Mouse (Mus musculus) liver, embryonic 14.5 days (tissue): ENCODE results near the gene Clta. TPM values are rescaled to one million over a fixed set of nuclear protein-coding genes. Genes with fewer than 3 reads are reported as not detected.
"Not testable (repeated sequence)": the region's sequence is repeated elsewhere in the genome, so short reads cannot be mapped to it uniquely, and the experiment has no call there.

Experiments
- ATAC-seq: fragments of 200-750 bp; cut with Nextera tagmentation; 2 replicates; pipeline ENCODE4 v1.8.0; 2017; ENCODE audit warnings: moderate number of reproducible peaks, mild to moderate bottlenecking, moderate library complexity; ENCODE audit not compliant: insufficient read depth
- DNase-seq, 3 experiments: peaks; one replicate each; pipeline ENCODE4 v3.0.0-alpha.2; 2012 to 2013; ENCODE audit warnings: low read depth in 3 of 3, low spot score in 3 of 3
- H3K27ac ChIP-seq: fragments of 300-500 bp; sonication (generic); 2 replicates; pipeline ENCODE4 v1.5.1; 2014; ENCODE audit warnings: moderate library complexity, mild to moderate bottlenecking, control low read depth, inconsistent platforms
- H3K27me3 ChIP-seq: fragments of 300-500 bp; sonication (generic); 2 replicates; pipeline ENCODE4 v1.6.1; 2014; ENCODE audit warnings: mild to moderate bottlenecking, low read length, moderate library complexity; ENCODE audit not compliant: control insufficient read depth, insufficient read depth
- H3K36me3 ChIP-seq: fragments of 300-500 bp; sonication (generic); replicated peaks from 2 replicates; pipeline ENCODE4 v1.6.1; 2014; ENCODE audit warnings: low read depth; ENCODE audit not compliant: control insufficient read depth, insufficient read depth
- H3K4me1 ChIP-seq, 2 experiments: fragments of 200-500 bp in 1 of 2; fragments of 300-500 bp in 1 of 2; sonication (generic) in 1 of 2; replicated peaks; 2 replicates each; pipeline ENCODE4 v1.6.1; 2012 to 2014; ENCODE audit warnings: antibody characterized with exemption in 1 of 2, inconsistent platforms in 1 of 2, low read length in 1 of 2; ENCODE audit not compliant: control insufficient read depth in 2 of 2, insufficient read depth in 2 of 2
- H3K4me2 ChIP-seq: fragments of 300-500 bp; sonication (generic); 2 replicates; pipeline ENCODE4 v1.6.1; 2014; ENCODE audit warnings: low read depth, mild to moderate bottlenecking, control low read depth, moderate library complexity
- H3K4me3 ChIP-seq, 2 experiments: fragments of 200-500 bp in 1 of 2; fragments of 300-500 bp in 1 of 2; sonication (generic) in 1 of 2; 2 replicates each; pipeline ENCODE4 v1.5.1; 2012 to 2014; ENCODE audit warnings: low read depth in 2 of 2, low read length in 2 of 2, mild to moderate bottlenecking in 2 of 2, control low read depth in 1 of 2, inconsistent platforms in 1 of 2, moderate library complexity in 1 of 2; ENCODE audit not compliant: insufficient read depth in 1 of 2
- H3K9ac ChIP-seq: fragments of 300-500 bp; sonication (generic); replicated peaks from 2 replicates; pipeline ENCODE4 v1.6.1; 2014; ENCODE audit warnings: mild to moderate bottlenecking, control low read depth, moderate library complexity
- H3K9me3 ChIP-seq: fragments of 300-500 bp; sonication (generic); 2 replicates; pipeline ENCODE4 v1.6.1; 2016; ENCODE audit warnings: low read length, mixed read lengths; ENCODE audit not compliant: control insufficient read depth
- CTCF ChIP-seq: IDR thresholded peaks from 2 replicates; pipeline ENCODE4 v1.5.1; 2016; ENCODE audit warnings: antibody characterized with exemption, low read depth, control low read depth
- EP300 ChIP-seq: IDR thresholded peaks from 2 replicates; pipeline ENCODE4 v1.6.1; 2016; ENCODE audit warnings: antibody characterized with exemption, low read depth
- WGBS: fragments of 180-500 bp; shearing (Covaris S2); extraction: QIAGEN DNeasy Blood & Tissue Kit; methylation state at CpG from one replicate; pipeline ENCODE4 v1.1.7; 2014; ENCODE audit not compliant: insufficient replicate concordance; 5-methylcytosine and 5-hydroxymethylcytosine counted together
- polyA plus RNA-seq, 2 experiments: library from polyadenylated mRNA; depleted of rRNA in 1 of 2; stranded (reverse) in 1 of 2; unstranded in 1 of 2; fragments of >200 nt; fragmentation: Nextera tagmentation in 1 of 2; extraction: Ambion mirVana in 1 of 2; gene quantifications; 2 replicates each; pipeline versions ENCODE4 v1.2.1 to v1.2.3; 2012 to 2014

The Clta gene
- polyA plus RNA-seq, 2 experiments = 121 to 173 TPM

DNA sequence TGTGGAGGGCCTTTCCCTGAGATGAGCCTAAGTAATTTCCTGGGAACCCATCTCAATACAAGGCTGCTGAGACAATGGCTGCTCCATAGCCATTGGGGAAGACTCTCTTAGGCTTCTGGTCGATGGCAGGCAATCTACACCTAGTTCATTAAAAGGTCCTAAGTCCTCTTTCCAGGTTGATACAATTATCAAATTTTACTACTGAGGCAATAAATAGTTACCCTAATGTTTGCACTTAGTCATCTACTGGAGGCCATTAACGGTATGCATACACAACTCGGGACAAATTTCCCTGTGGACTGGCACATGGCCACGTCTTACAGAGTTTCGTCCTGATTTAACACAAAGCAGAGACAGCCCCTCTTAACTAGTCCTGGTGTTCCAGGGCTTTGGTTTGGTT, 38.2 kb downstream of the Clta start:
- no peak overlapping the region for H3K9ac ChIP-seq
- H3K27me3 ChIP-seq = no peaks in the 10 kb centered on the region
- DNase-seq = no peak
- no peak overlapping the region for H3K4me2 ChIP-seq
- TF ChIP-seq EP300 (no peak), CTCF (no peak)
- no peaks in the 10 kb centered on the region for H3K9me3 ChIP-seq
- WGBS = 81% methylated on average over 5 of the region's 5 CpGs
- peaks cover 7% of the 10 kb centered on the region for H3K36me3 ChIP-seq
- ATAC-seq = no peak
- H3K4me1 ChIP-seq = no peaks in the 10 kb centered on the region
- no peak overlapping the region for H3K27ac ChIP-seq
- H3K4me3 ChIP-seq = no peak overlapping the region

DNA sequence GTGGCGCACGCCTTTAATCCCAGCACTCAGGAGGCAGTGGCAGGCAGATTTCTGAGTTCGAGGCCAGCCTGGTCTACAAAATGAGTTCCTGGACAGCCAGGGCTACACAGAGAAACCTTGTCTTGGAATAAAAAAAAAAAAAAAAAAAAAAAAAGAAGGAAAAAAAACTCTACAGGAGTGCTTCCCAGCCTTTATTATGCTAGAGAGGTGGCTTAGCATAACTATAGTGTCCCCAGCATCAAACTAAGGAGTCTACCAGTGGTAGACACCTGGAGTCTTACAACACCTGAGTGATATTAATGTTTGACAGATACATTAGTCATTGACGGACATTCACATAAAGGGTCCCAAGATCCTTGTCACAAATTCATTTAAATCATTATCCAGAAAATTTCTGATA, 38.9 kb downstream of the Clta start:
- H3K27ac ChIP-seq, H3K27me3 ChIP-seq, H3K4me3 ChIP-seq, H3K4me1 ChIP-seq, H3K9me3 ChIP-seq, H3K4me2 ChIP-seq, H3K9ac ChIP-seq, ATAC-seq, H3K36me3 ChIP-seq, DNase-seq: not testable (repeated sequence)
- WGBS = 79% methylated on average over 4 of the region's 4 CpGs

DNA sequence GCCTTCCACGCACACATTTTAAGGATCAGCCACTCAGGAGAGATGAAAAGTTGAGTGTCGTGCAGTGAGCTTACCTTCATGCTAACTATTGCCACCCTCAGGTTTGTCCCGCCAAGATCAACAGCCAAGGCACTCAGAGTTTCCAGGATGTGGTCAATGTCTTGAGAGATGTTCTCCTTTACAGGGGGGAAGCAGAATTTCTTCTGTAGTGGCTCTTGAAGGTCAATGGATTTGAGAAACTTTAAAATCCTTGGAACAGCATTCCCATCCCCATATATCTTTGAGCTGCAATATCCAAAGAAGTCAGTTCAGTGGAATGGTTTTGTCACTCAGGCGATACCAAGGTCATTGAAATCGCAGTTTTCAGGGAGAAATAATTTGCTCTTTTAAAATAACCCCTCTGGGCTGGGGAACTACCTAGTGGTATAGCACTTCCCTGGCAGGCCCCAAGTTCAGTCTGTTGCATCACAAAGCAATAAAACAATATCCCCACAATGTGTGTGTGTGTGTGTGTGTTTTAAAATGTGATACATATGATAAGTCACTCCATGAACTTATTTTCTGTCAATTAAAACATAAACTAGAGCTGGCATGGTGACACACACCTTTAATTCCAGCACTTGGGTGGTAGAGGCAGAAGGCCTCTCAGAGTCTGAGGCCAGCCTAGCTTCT, 40.6 kb downstream of the Clta start:
- Histone ChIP-seq H3K27ac (no peak overlapping the region), H3K9me3 (no peaks in the 10 kb centered on the region), H3K4me3 (no peak overlapping the region), H3K9ac (no peak overlapping the region), H3K4me2 (no peak overlapping the region), H3K4me1 (no peaks in the 10 kb centered on the region), H3K27me3 (no peaks in the 10 kb centered on the region), H3K36me3 (peaks cover 8% of the 10 kb centered on the region)
- DNase-seq (no peak), ATAC-seq (no peak)
- WGBS = 72% methylated on average over 5 of the region's 5 CpGs
- TF ChIP-seq CTCF = no peak
- no peak for TF ChIP-seq EP300

DNA sequence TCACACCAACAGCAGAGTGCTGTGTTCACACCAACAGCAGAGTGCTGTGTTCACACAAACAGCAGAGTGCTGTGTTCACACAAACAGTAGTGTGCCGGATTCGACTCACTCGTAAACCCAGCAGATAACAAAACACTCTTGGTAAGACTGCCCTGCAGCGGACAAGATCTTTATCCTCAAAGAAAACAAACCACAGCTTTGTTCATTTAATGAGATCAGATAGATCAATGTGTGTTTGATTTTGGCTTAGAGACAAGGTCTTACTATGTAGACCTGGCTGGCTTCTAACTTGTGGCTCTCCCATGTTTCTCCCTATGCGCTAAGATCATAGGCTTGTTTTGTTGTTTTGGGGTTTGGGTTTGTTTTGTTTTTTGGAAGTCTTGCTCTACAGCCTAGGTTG, 41.8 kb downstream of the Clta start:
- peaks cover 12% of the 10 kb centered on the region for H3K36me3 ChIP-seq
- 72% methylated on average over 5 of the region's 5 CpGs for WGBS

DNA sequence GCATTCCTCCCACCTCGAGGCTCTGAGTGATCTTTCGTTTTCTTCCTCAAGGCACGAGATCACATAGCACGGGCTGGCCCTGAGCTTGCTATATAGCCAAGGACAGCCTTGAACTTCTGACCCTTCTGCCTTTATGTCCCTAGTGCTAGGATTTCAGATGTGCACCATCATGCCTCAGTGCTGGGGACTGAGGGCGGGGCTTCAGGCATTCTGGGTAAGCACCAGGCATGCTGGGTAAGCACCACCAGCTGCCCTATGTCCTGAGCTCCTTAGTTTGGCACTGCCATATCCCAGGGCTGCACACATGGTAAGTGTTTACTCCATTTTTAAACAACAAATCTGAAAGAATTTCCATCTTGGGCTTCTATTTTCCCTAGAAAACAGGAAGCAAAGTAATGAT, 45.6 kb downstream of the Clta start:
- Histone ChIP-seq H3K36me3 (peaks cover 5% of the 10 kb centered on the region), H3K9ac (no peak overlapping the region), H3K4me2 (no peak overlapping the region), H3K4me3 (no peak overlapping the region), H3K4me1 (no peaks in the 10 kb centered on the region), H3K9me3 (no peaks in the 10 kb centered on the region), H3K27me3 (no peaks in the 10 kb centered on the region), H3K27ac (no peak overlapping the region)
- no peak for DNase-seq
- WGBS = 76% methylated on average over 5 of the region's 5 CpGs
- no peak for ATAC-seq
- TF ChIP-seq CTCF (no peak), EP300 (no peak)

More for the DNA sequence above, 41.8 kb downstream of the Clta start:
- Histone ChIP-seq H3K4me2 (no peak overlapping the region), H3K9me3 (no peaks in the 10 kb centered on the region), H3K27ac (no peak overlapping the region), H3K4me1 (no peaks in the 10 kb centered on the region), H3K27me3 (no peaks in the 10 kb centered on the region), H3K4me3 (no peak overlapping the region), H3K9ac (no peak overlapping the region)
- TF ChIP-seq CTCF = no peak
- no peak for TF ChIP-seq EP300
- ATAC-seq = no peak
- no peak for DNase-seq
